Mouse (Mus musculus): ENCODE measurements at regions not wholly inside any gene's neighbourhood (a gene's known extent, or its start where the extent isn't known, plus 50 kb on each side); places are given as distances from the start of the nearest gene placed in this dataset.
A peak's percentile ranks its signal among the peaks of the same experiment; 100 is the strongest.

- no peak for DNase-seq (ENCODE audit: extremely low spot score in 1 of 2, low spot score in 1 of 2)
Measured at GRCm38 (mm10) chr1:28229611-28230010, 550.4 kb downstream of the Gm597 start.

GRCm38 (mm10) chr1:28214243-28215038 lies 565.6 kb downstream of the Gm597 start:
- peak; percentile 19 to 47 for DNase-seq (ENCODE audit: extremely low spot score in 1 of 2, low spot score in 1 of 2)

Data from frontal cortex, adult 2 months (tissue).